Mouse (Mus musculus): ENCODE results near the gene Cdhr3. TPM values are rescaled to one million over a fixed set of nuclear protein-coding genes. Genes with fewer than 3 reads are reported as not detected.
"Not testable (repeated sequence)": the region's sequence is repeated elsewhere in the genome, so short reads cannot be mapped to it uniquely, and the experiment has no call there.

The Cdhr3 gene
- total and polyA plus RNA-seq, 2 experiments from 2014 or later, result 1.2 TPM; not detected in 1

GRCm38 (mm10) chr12:33063250-33063649, 29.4 kb downstream of the Cdhr3 start:
- H3K4me3 ChIP-seq (ENCODE audit: low read depth, low read length), result no peak overlapping the region
- ATAC-seq (ENCODE audit: insufficient read depth, low read depth) (no peak), DNase-seq (ENCODE audit: low spot score) (no peak)
- H3K9me3 ChIP-seq (replicated peaks; ENCODE audit: control insufficient read depth, low read length), result no peaks in the 10 kb centered on the region
- 89% methylated on average over 2 of the region's 2 CpGs for WGBS
- H3K27me3 ChIP-seq (ENCODE audit: control insufficient read depth, insufficient read depth, low read length), result no peaks in the 10 kb centered on the region
- no peak for TF ChIP-seq EP300 (IDR thresholded peaks at IDR 0.05; ENCODE audit: low read depth)
- TF ChIP-seq CTCF (IDR thresholded peaks at IDR 0.05; ENCODE audit: low read depth), result no peak
- no peak overlapping the region for H3K4me2 ChIP-seq (ENCODE audit: low read depth, low read length)
- no peak overlapping the region for H3K27ac ChIP-seq (ENCODE audit: low read depth)
- no peak overlapping the region for H3K9ac ChIP-seq (replicated peaks; ENCODE audit: low read depth, low read length)
- H3K36me3 ChIP-seq (replicated peaks; ENCODE audit: control insufficient read depth, insufficient read depth, low read length), result no peaks in the 10 kb centered on the region
- H3K4me1 ChIP-seq (ENCODE audit: control insufficient read depth, insufficient read depth), result peaks cover 3% of the 10 kb centered on the region; the same call in 1 of the 2 replicates

DNA sequence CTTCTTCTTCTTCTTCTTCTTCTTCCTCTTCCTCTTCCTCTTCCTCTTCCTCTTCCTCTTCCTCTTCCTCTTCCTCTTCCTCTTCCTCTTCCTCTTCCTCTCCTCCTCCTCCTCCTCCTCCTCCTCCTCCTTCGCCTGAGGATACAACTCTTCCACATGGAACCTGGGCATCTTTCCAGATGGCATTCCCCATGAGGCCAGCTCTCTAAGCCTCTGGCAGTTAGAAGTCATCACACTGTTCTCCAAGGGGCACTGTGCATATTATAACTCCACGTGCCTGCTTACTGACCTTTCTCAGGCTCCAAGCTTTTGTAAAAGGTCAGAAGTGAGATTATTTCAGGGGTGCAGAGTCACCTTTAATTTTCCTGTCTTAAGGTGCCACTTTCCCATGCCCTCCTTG, 30.3 kb downstream of the Cdhr3 start:
- H3K27ac ChIP-seq (ENCODE audit: low read depth), result not testable (repeated sequence)
- peak; percentile 39 for DNase-seq (ENCODE audit: low spot score)

GRCm38 (mm10) chr12:33061651-33062050, 31.0 kb downstream of the Cdhr3 start:
- no peak overlapping the region for H3K9ac ChIP-seq (replicated peaks; ENCODE audit: low read depth, low read length)
- peak overlapping the region; percentile 30 for H3K4me3 ChIP-seq (ENCODE audit: low read depth, low read length)
- H3K27me3 ChIP-seq (ENCODE audit: control insufficient read depth, insufficient read depth, low read length), result no peaks in the 10 kb centered on the region
- 25% methylated on average over 8 of the region's 8 CpGs for WGBS
- no peaks in the 10 kb centered on the region for H3K9me3 ChIP-seq (replicated peaks; ENCODE audit: control insufficient read depth, low read length)
- no peak for TF ChIP-seq EP300 (IDR thresholded peaks at IDR 0.05; ENCODE audit: low read depth)
- no peak; the same call in 1 of the 2 replicates for TF ChIP-seq CTCF (IDR thresholded peaks at IDR 0.05; ENCODE audit: low read depth)
- ATAC-seq (ENCODE audit: insufficient read depth, low read depth), result peak; percentile 81
- no peaks in the 10 kb centered on the region for H3K36me3 ChIP-seq (replicated peaks; ENCODE audit: control insufficient read depth, insufficient read depth, low read length)
- peak overlapping the region; percentile 71 for H3K27ac ChIP-seq (ENCODE audit: low read depth)
- H3K4me2 ChIP-seq (ENCODE audit: low read depth, low read length), result peak overlapping the region; percentile 42
- DNase-seq (ENCODE audit: low spot score), result peak; percentile 68
- peaks cover 16% of the 10 kb centered on the region for H3K4me1 ChIP-seq (ENCODE audit: control insufficient read depth, insufficient read depth)

More for the DNA sequence above, 30.3 kb downstream of the Cdhr3 start:
- H3K4me1 ChIP-seq (ENCODE audit: control insufficient read depth, insufficient read depth), result peaks cover 12% of the 10 kb centered on the region
- ATAC-seq (ENCODE audit: insufficient read depth, low read depth), result peak; percentile 63
- not testable (repeated sequence) for H3K36me3 ChIP-seq (replicated peaks; ENCODE audit: control insufficient read depth, insufficient read depth, low read length); H3K4me2 ChIP-seq (ENCODE audit: low read depth, low read length); H3K9me3 ChIP-seq (replicated peaks; ENCODE audit: control insufficient read depth, low read length); H3K9ac ChIP-seq (replicated peaks; ENCODE audit: low read depth, low read length); H3K4me3 ChIP-seq (ENCODE audit: low read depth, low read length); H3K27me3 ChIP-seq (ENCODE audit: control insufficient read depth, insufficient read depth, low read length)
- WGBS, result 25% methylated on average over 2 of the region's 2 CpGs

DNA sequence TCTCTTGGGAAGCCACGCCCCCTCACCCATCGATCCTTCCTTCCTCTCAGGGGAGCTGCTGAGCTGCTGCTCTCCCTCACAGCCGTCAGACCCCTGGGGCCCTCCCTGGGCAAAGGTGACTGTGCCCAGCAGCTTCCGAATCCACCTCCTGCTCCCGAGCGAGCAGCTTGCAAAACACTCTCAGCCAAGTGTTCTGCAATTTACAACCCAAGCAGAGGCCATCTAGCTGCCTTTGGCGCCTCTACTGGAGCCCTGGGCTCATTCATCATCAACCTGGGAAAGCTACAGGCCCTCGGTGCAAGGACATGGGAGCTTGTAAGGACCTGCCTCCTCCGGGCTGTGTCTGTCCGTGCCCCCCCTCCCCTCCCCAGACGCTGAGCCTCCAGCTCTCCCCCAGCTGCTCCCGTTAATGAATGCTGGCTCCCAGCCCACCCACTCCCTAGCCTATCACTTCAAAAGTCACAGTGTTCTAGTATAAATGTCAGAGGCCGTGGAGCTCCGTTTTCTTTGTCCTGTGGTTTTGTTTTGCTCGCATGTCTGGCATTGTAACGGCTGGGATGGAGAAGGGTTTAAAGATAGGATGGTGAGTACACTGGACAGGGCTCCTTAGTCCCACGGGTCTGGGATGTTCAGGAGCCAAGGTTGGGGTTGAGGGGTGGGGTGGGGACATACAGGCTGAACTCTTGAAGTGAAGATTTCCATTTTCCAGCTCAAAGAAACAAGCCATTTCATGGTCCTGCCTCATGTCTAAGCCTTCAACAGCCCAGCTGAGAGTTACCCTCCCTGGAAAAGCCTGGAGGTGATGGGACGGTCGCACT, 35.2 kb downstream of the Cdhr3 start:
- Histone ChIP-seq H3K4me1 (ENCODE audit: control insufficient read depth, insufficient read depth) (peaks cover 16% of the 10 kb centered on the region), H3K9ac (replicated peaks; ENCODE audit: low read depth, low read length) (no peak overlapping the region; the same call in 1 of the 2 replicates), H3K36me3 (replicated peaks; ENCODE audit: control insufficient read depth, insufficient read depth, low read length) (no peaks in the 10 kb centered on the region), H3K27me3 (ENCODE audit: control insufficient read depth, insufficient read depth, low read length) (no peaks in the 10 kb centered on the region), H3K4me3 (ENCODE audit: low read depth, low read length) (peak overlapping the region; percentile 22; the same call in 1 of the 2 replicates), H3K27ac (ENCODE audit: low read depth) (peak overlapping the region; percentile 63), H3K9me3 (replicated peaks; ENCODE audit: control insufficient read depth, low read length) (no peaks in the 10 kb centered on the region), H3K4me2 (ENCODE audit: low read depth, low read length) (peak overlapping the region; percentile 56)
- WGBS, result 11% methylated on average over 19 of the region's 19 CpGs
- peak; percentile 80 for ATAC-seq (ENCODE audit: insufficient read depth, low read depth)
- TF ChIP-seq EP300 (IDR thresholded peaks at IDR 0.05; ENCODE audit: low read depth) (no peak), CTCF (IDR thresholded peaks at IDR 0.05; ENCODE audit: low read depth) (peak; percentile 54)
- peak; percentile 80 for DNase-seq (ENCODE audit: low spot score)

GRCm38 (mm10) chr12:33056574-33056973, 36.1 kb downstream of the Cdhr3 start:
- Histone ChIP-seq H3K27me3 (ENCODE audit: control insufficient read depth, insufficient read depth, low read length) (no peaks in the 10 kb centered on the region), H3K36me3 (replicated peaks; ENCODE audit: control insufficient read depth, insufficient read depth, low read length) (no peaks in the 10 kb centered on the region), H3K9me3 (replicated peaks; ENCODE audit: control insufficient read depth, low read length) (no peaks in the 10 kb centered on the region), H3K9ac (replicated peaks; ENCODE audit: low read depth, low read length) (no peak overlapping the region), H3K4me1 (ENCODE audit: control insufficient read depth, insufficient read depth) (peaks cover 16% of the 10 kb centered on the region), H3K27ac (ENCODE audit: low read depth) (no peak overlapping the region), H3K4me2 (ENCODE audit: low read depth, low read length) (no peak overlapping the region), H3K4me3 (ENCODE audit: low read depth, low read length) (no peak overlapping the region)
- no peak for ATAC-seq (ENCODE audit: insufficient read depth, low read depth)
- 57% methylated on average over 3 of the region's 3 CpGs for WGBS
- TF ChIP-seq CTCF (IDR thresholded peaks at IDR 0.05; ENCODE audit: low read depth) (no peak), EP300 (IDR thresholded peaks at IDR 0.05; ENCODE audit: low read depth) (no peak)
- no peak for DNase-seq (ENCODE audit: low spot score)
